9 mouse cellular contexts compared by ENCODE assay signal in genomic region chr2:84956274-84956673, GRCm38 (mm10). TPM values are rescaled to one million over a fixed set of nuclear protein-coding genes. Genes with fewer than 3 reads are reported as not detected.
DNase-seq lines count a peak whose midpoint lies in the region; ATAC-seq and TF ChIP-seq lines count a peak whose summit lies in the region.
"Had no signal": no experiment of that assay in that cellular context is flagged by ENCODE, and none has a peak within 500 bp of the region (broad histone marks: within the 10 kb centered on the region; RNA-seq: fewer than 3 reads in every experiment).

No protein-coding gene starts in this region.

- TF ChIP-seq CTCF in left cerebral cortex, adult 2 months (IDR thresholded peaks at IDR 0.05) = peak; percentile 98

- intact Hi-C loops in left cerebral cortex, adult 2 months (cut with DNase I) = loop anchor here (1.0 kb wide), 1 partner anchor 51 kb away; no protein-coding TSS in a partner anchor

- peak; percentile 74 for ATAC-seq in intestine, embryonic 14.5 days (replicated peaks; ENCODE audit: low FRiP score, low TSS enrichment, low read depth)
- peak; percentile 90 for ATAC-seq in megakaryocyte progenitor cell, adult 5-6 weeks (replicated peaks; ENCODE audit: poor library complexity)

- H3K9me3 ChIP-seq in heart, embryonic 10.5 days = no peaks in the 10 kb centered on the region
- H3K9me3 ChIP-seq in intestine, embryonic 14.5 days (ENCODE audit: control insufficient read depth, low read length) = no peaks in the 10 kb centered on the region
- H3K9me3 ChIP-seq: limb, embryonic 12.5 days had no signal

- no peak overlapping the region for H3K4me3 ChIP-seq in heart, embryonic 10.5 days
- H3K4me3 ChIP-seq in intestine, embryonic 14.5 days (ENCODE audit: low read depth, low read length) = no peak overlapping the region
- no peak overlapping the region for H3K4me3 ChIP-seq in left cerebral cortex, adult 2 months
- H3K4me3 ChIP-seq: limb, embryonic 12.5 days had no signal

- 54% methylated on average over 5 of the region's 5 CpGs for WGBS in heart, embryonic 10.5 days
- WGBS in intestine, embryonic 14.5 days = 59% methylated on average over 5 of the region's 5 CpGs

- H3K27ac ChIP-seq in heart, embryonic 10.5 days = no peak overlapping the region
- H3K27ac ChIP-seq in intestine, embryonic 14.5 days (ENCODE audit: low read depth) = no peak overlapping the region
- H3K27ac ChIP-seq in left cerebral cortex, adult 2 months = no peak overlapping the region
- H3K27ac ChIP-seq: limb, embryonic 12.5 days had no signal

- DNase-seq in heart, adult 11 months = peak; percentile 94
- no peak for DNase-seq in heart, embryonic 10.5 days (ENCODE audit: low spot score)
- peak; percentile 57 for DNase-seq in ZHBTc4 (ENCODE audit: low read depth, low spot score)
- peak; percentile 53 for DNase-seq in embryo, embryonic 9.5 days (ENCODE audit: extremely low spot score)
- peak; percentile 67 for DNase-seq in intestine, embryonic 14.5 days (ENCODE audit: low spot score)
- DNase-seq in left cerebral cortex, adult 2 months (ENCODE audit: extremely low spot score in 1 of 2, low spot score in 2 of 2) = peak; percentile 47 to 55
- peak; percentile 65 to 86 for DNase-seq in spleen, postnatal 10 days (ENCODE audit: low spot score in 2 of 2)

- peaks cover 57% of the 10 kb centered on the region for H3K36me3 ChIP-seq in heart, embryonic 10.5 days
- peaks cover 61% of the 10 kb centered on the region for H3K36me3 ChIP-seq in intestine, embryonic 14.5 days (ENCODE audit: control insufficient read depth, insufficient read depth, low read length)

- H3K4me1 ChIP-seq in heart, embryonic 10.5 days = no peaks in the 10 kb centered on the region
- H3K4me1 ChIP-seq in intestine, embryonic 14.5 days (replicated peaks; ENCODE audit: control insufficient read depth, insufficient read depth, low read length) = no peaks in the 10 kb centered on the region
- H3K4me1 ChIP-seq: limb, embryonic 12.5 days had no signal

- no peak overlapping the region for H3K4me2 ChIP-seq in intestine, embryonic 14.5 days (ENCODE audit: low read length)
- H3K4me2 ChIP-seq: limb, embryonic 12.5 days had no signal

- H3K27me3 ChIP-seq in heart, embryonic 10.5 days (ENCODE audit: insufficient read depth, poor library complexity, severe bottlenecking) = no peaks in the 10 kb centered on the region
- no peaks in the 10 kb centered on the region for H3K27me3 ChIP-seq in intestine, embryonic 14.5 days (replicated peaks; ENCODE audit: control insufficient read depth, insufficient read depth, low read length)
- H3K27me3 ChIP-seq: limb, embryonic 12.5 days had no signal

- no peak overlapping the region for H3K9ac ChIP-seq in intestine, embryonic 14.5 days (ENCODE audit: low read length)
- H3K9ac ChIP-seq: limb, embryonic 12.5 days had no signal

RNA-seq across cellular contexts. Expression of gene Slc43a3, which starts 19.9 kb away (rescaled TPM):
- polyA plus RNA-seq in heart, embryonic 10.5 days (2016; fragmentation: Nextera tagmentation; extraction: Ambion mirVana) = 48.4 and 50.9 TPM in 2 replicates
- 46.7 and 54.7 TPM in 2 replicates for polyA plus RNA-seq in intestine, embryonic 14.5 days (2014; fragmentation: Nextera tagmentation; extraction: Ambion mirVana)
- under 1 TPM in 1 of 2 experiments, not detected in 1; 0.14 TPM for total RNA-seq in left cerebral cortex, adult 2 months (2021)
- total RNA-seq in megakaryocyte progenitor cell, adult 5-6 weeks (2015) = 111 and 119 TPM in 2 replicates
- 94.2 and 94.7 TPM in 2 replicates for total RNA-seq in megakaryocyte progenitor cell, adult 5-6 weeks (2017)

RNA-seq across cellular contexts. Expression of gene Prg2, which starts 24.0 kb away (rescaled TPM):
- polyA plus RNA-seq in heart, embryonic 10.5 days (2016; fragmentation: Nextera tagmentation; extraction: Ambion mirVana) = 0.64 TPM in 1 of 2 replicates, not detected in the other
- polyA plus RNA-seq in intestine, embryonic 14.5 days (2014; fragmentation: Nextera tagmentation; extraction: Ambion mirVana) = not detected in 2 replicates
- not detected for total RNA-seq in left cerebral cortex, adult 2 months (2021)
- total RNA-seq in megakaryocyte progenitor cell, adult 5-6 weeks (2015) = 43.2 and 74.2 TPM in 2 replicates
- total RNA-seq in megakaryocyte progenitor cell, adult 5-6 weeks (2017) = 135 and 270 TPM in 2 replicates

RNA-seq across cellular contexts. Expression of gene Prg3, which starts 31.7 kb away (rescaled TPM):
- polyA plus RNA-seq in heart, embryonic 10.5 days (2016; fragmentation: Nextera tagmentation; extraction: Ambion mirVana) = 0.31 TPM in 1 of 2 replicates, not detected in the other
- polyA plus RNA-seq in intestine, embryonic 14.5 days (2014; fragmentation: Nextera tagmentation; extraction: Ambion mirVana) = not detected in 2 replicates
- total RNA-seq in left cerebral cortex, adult 2 months (2021) = not detected
- 8.4 and 12.8 TPM in 2 replicates for total RNA-seq in megakaryocyte progenitor cell, adult 5-6 weeks (2015)
- 15.9 and 16.4 TPM in 2 replicates for total RNA-seq in megakaryocyte progenitor cell, adult 5-6 weeks (2017)
- polyA plus RNA-seq: limb, embryonic 12.5 days had no signal

Comparison
In these comparisons a context has a peak if more than half of its experiments do, and no peak if none do; other contexts are left out.
1. RNA of gene Slc43a3, which starts 19.9 kb away (total RNA-seq): 94.2 to 119 TPM in megakaryocyte progenitor cell, adult 5-6 weeks; 0.14 TPM in left cerebral cortex, adult 2 months; every median in the first group is over 10 times any median in the second.
2. RNA of gene Prg2, which starts 24.0 kb away (total RNA-seq): 43.2 to 270 TPM in megakaryocyte progenitor cell, adult 5-6 weeks; not detected in left cerebral cortex, adult 2 months; every median in the first group is over 10 times any median in the second.
3. RNA of gene Prg3, which starts 31.7 kb away (total RNA-seq): 8.4 to 16.4 TPM in megakaryocyte progenitor cell, adult 5-6 weeks; not detected in left cerebral cortex, adult 2 months; every median in the first group is over 4 times any median in the second.